Mouse (Mus musculus) testis, postnatal 14 days (tissue): Measurements from ENCODE around the gene Olr1.
"Not testable (repeated sequence)": the region's sequence is repeated elsewhere in the genome, so short reads cannot be mapped to it uniquely, and the experiment has no call there.

Experiments used
- DNase-seq: peaks from one replicate; pipeline ENCODE4 v3.0.0; 2021; ENCODE audit warnings: low spot score

Gene Olr1

DNA sequence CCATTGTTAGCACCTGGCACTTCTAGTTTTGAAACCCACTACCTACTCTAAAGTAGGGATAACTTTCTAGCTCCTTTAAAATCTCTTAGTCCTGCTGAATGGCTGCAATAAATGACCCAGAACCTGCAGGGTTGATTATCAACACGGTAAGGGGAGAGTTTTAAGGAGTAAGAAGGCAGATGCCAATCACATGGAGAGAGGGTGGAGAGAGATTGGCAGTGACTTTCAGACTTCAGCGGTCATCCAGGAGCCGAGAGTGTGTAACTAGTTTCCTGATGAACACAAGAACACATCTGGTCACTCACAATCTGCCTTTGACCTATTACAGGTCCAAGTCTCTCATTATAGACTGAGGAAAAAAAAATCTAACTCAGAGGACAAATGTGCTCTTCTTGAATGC lies 5.4 kb upstream of the Olr1 start, which contains the start of gene Tmem52b:
TSS of gene Tmem52b (plus strand) at position 189 of the 400 bp plus-strand sequence.
- no peak for DNase-seq

DNA sequence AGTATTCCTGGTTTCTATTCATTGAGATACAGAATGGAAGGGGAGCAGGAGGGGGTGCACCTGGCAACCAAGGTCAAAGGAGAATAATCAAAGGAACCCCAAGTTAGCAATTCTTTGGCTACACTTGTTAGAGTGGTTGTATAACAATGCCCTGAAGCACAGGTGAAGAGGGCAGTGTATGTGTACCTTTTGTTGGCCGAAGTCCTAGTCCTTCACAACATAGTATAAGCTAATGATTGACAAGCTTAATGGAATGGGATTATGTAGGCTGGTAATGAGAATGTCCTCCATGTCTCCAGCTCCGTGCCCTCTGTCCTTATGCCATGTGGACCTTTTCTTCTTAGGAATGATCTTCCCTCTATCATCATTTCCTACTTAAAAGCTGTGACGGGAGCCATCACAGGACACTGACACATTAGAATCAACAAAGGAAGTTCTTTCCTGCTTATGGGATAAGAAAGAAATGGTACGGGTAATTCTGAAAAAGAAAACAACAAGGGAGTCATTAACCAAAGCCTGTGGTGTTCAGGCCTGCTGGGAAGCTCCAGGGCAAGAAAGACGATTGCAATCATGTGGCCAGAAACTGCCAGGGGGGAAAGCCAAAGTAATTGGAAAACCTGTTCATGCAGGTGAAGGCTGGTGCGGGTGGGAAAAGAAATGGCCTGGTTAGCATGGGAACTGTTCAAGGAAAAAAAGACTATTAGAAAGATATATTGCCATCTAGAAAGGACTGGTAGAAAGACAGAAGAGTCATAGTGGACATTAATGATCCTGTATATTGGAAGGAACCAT lies 3.4 kb upstream of the Olr1 start:
- DNase-seq: no peak

DNA sequence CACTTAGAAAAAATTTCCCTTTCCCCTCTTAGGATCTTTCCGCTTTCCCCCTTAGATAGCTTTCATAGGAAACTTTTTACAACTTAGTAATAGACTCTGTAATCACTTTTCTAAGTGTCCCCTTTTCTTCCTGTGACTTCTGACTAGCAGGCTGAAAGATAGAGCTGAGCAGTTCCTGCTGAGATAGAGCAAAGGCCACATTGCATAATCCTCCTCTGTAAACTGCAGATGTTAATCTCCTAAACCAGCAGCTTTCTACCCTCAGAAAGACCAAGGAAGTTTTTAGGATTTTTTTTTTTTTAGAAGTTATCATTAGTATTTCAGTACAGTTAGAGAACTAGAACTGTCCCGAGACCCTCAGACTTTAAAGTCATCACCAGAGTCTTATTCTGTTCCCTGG lies 3.5 kb downstream of the Olr1 start:
- no peak for DNase-seq

DNA sequence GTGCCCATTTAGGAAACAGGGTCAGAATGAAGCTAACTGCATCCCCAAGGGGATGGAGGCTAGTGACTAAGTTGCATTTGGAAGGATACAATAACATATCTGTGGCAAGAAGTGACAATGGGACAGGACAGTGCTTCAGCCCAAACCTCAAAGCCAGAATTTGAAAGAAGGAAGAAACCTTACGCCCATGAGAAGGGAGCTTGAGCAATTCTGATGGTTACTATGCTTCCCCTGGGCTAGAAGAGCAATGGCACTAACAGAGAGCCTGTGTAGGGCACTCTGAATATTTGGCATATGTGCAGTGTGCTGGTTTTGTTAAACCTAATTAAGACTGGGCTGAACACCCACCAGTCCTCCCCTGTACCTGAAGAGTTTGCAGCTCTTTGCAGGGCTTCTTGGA lies 7.4 kb downstream of the Olr1 start:
- not testable (repeated sequence) for DNase-seq

DNA sequence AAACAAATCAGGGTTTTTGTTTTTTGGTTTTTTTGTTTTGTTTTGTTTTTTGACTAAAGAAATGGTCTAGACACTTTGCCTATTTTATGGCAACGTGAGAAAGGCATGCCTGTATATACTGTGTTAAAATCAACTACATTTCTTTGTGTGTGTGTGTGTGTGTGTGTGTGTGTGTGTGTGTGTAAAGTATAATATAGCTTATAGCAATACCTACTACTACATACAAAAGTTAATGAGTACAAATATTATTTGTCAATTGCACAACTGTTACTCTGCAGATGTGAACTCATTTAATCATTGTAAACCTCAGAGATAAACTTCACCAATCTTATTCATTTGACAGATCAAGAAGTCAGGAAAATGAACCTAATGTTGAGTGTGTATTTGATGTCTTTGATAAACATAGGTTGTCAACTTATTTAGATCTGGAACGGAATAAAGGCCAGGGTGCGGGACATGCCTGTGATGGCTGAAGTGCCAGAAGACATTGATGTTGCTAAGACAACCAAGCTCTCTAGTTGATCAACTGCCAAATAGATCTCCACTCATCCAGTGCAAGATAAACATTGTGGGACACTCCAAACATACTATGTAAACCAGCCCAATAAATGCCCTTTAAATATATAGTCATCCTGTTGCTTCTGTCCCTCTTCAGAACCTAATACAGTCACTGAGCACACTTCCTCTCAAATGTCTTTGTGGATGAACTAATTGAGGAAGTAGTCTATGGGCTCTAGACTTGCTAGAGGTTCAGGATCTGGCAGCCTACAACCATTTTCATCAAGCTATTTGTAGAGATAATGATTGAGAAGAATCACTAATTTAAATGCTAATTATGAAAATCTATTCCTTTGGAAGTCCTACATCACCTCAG lies 9.4 kb downstream of the Olr1 start:
- DNase-seq: no peak

DNA sequence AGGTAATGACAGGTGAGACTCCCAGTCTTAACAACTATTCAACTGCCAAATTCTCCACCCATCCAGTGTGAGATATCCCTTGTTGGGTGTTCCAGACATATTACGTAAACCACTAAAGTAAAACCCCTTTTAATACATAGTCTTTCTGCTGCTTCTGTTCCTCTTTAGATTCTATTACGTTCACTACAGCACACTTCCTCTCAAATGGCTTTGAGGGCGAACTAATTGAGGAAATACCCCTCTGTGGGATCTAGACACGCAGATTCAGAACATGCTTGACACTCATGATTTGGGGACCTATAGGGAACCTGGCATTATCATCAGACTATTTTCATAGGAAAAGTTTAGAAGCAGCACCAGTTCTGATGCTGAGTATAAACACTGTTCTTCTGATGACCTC lies 12.0 kb downstream of the Olr1 start:
- no peak for DNase-seq

DNA sequence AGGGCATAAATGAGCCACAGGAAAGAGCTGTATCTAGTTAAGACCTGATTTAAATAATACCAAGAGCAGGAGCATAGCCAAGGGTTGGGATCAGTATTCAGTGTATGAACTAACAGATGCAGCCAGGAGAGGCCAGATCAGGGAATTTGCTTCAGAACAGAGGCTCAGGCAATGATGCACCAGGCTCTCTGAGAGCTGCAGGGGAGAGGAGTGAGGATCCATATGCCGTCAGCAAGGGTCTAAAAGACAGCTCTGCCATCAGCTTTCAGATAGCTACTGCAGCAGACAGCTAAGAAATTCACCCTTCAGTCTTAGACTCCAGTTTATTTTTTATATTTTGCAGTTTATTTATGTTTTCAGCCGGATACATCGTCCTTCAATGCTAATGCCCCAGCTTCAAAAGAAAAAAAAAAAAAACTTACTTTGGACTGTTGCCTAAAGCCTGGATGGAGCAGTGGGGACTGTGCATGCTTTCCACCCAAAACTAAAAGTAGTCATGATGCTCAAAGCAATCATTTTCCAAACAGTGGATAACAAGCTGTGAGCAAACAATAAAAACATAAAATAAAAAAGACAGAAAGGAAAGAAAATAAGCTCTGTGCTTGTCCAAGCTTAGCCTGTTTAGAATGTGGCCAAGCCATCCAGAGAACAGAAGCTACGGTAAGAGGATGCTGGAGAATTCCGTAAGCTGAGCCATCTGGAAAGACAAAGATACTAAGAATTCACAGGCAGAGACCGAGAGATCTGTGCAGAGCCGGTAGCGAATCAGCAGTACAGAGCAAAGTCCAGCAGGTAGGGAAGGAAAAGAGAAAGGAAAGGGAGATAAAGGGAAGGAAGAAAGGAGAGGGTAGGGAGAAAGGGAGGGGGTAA lies 26.6 kb downstream of the Olr1 start:
- no peak for DNase-seq

DNA sequence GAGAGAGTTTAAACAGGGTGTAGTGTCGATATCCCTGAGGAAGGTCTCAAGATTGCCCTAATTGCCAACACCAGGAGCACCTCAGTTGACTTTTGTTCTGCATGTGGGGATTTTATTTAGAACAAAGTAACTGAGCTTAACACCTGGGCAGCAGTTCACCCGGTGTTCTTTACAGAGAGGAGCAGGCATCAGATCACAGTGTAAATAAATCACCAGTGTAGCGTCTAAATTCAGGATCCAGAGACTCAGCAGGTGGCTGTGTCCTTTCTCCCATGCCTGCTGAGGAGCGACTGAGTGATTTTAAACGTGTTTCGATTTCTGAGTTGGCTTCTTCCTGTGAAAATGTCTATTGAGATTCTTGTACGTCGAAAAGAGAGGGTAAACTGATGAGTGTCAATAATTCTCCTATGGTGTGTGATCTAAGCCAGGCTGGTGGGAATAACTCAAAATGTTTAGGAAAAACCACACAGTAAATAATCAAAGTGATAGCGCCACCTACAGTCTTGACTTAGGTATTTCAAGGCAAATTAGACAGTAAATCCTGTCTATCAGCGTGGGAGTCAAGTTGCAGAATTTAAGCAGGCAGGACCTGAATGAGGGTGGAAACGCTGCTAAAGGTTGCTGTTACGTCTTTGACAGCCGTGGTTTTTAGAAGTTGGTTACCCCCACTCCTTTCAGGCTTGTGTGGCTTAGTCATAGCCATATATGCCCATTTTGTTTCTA lies 30.4 kb downstream of the Olr1 start:
- DNase-seq: no peak

DNA sequence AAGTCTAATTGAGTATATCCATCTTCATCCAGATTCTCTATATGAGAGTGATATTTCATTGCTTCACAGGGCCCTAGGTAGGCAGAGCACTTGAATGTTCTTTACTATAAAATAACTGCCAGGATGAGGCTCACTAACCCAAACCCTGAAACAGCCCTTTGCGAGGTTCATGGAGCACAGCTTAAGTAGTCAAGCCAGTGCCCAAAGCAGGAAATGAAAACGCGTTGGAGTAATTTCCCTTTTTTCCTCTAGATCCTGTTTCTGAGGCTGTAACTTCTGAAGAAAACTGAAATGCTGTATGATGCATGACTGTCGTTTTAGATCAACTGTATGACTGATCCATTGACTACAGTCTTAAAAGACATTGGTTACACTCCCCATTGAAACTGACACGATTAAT lies 34.3 kb downstream of the Olr1 start:
- no peak for DNase-seq

DNA sequence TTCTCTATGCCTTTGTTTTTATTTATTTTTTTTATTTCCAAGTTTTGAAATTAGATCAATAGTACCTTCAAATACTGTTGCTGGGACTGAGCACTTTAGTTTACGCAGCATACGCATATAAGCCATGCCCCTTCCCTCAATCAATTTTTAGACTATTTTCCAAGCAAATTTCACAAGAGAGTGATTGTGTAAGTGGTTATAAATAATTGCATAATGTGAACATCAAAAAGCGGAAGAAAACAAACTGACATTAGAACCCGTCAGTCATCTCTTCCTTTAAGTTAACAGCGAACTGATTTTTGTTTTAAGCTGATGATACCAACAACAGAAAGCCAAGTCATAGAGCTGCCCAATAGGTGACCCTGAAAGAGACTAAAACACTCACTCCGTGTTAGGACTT lies 35.6 kb downstream of the Olr1 start:
- no peak for DNase-seq

DNA sequence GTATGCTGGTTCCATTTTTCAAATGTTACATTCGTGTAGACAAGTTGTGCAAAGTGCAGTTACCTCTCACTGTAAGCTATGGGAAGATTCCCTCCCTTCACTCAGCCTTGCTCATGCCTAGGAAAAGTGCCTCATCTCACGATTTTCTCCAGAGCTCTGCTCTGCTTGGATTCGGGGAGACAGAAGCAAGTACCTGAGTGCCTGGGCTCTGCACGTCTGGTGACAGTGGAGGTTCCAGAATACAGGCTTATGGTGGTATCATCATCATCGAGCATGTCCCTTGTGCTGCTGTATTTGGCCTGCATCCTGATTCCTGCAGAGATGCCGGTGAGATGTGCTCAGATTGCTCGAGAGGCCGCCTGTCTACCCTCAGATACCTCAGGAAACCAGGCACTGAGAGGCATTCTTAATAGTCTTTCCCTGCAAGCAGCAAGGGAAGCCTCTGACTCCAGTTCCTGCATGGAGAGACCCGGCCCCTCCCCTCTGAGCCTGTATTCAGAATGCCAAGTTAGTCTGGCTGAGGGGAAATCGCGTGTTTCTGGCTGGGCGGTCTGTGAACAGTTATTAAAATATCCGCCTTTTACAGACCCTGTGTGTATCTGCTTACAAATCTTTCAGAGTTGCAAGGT lies 55.4 kb downstream of the Olr1 start, which contains the start of gene Clec1a:
TSS of gene Clec1a (minus strand) at position 590 of the 629 bp plus-strand sequence.
- peak; percentile 10 for DNase-seq

DNA sequence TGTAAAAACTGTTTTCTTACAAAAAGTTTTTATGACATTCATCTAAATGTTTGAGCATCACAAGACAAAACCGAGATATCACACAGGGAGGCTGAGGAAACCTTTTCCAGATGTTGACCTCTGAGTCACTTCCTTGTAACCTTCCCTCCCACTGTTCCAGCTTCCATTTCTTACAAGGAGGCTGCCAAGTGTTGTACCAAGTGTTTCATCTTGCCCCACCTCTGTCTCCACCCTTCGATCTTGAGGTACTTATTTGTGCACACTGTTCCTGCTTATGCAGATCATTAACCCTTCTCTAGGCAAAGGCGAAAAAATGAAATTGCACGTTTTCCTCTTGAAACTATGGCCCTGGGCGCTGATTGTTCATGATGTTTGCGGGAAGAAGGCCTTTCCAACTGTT lies 57.2 kb downstream of the Olr1 start:
- DNase-seq: no peak

DNA sequence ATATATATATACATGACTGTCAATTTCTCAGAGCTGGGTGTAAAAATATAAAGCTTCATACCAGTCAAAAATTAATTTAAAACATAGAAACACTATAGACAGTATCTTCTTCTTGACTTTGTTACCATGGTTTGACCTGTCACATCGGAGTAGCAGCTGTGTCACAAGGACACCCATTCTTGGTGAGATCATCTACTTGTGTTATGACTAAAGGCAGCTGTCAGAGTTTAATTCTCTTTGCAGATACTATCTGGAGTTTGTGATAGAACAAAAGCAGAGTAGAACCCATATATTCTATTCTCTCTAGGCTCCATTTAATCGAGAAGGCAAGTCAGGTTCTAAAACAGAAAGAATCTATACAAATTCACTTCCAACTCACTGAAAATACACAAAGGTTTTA lies 68.9 kb downstream of the Olr1 start:
- DNase-seq: no peak

DNA sequence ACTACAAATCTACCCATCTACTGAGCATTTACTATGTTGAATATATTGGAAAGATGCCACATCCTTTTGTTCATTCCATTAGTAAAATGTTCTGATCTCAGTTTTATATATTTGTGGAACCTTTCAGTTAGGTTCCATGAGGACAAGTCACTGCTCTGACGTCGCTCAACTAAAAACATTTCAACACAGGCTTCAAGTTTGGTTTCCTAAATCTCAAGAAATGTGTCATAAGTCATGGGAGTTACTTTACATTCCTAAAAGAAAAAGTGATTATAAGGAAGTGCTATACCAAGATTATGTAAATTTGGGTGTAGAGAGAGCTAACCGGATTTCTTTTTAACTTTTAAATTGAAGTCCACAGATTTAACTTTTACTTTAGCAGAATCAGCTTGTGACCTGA lies 70.9 kb downstream of the Olr1 start:
- no peak for DNase-seq
